Mouse (Mus musculus) cerebellum, adult 9-10 months (tissue): ENCODE measurements around the gene Dido1.

ENCODE experiments used
- DNase-seq: peaks from one replicate; pipeline ENCODE4 v3.0.0; 2022

Dido1 gene

DNA sequence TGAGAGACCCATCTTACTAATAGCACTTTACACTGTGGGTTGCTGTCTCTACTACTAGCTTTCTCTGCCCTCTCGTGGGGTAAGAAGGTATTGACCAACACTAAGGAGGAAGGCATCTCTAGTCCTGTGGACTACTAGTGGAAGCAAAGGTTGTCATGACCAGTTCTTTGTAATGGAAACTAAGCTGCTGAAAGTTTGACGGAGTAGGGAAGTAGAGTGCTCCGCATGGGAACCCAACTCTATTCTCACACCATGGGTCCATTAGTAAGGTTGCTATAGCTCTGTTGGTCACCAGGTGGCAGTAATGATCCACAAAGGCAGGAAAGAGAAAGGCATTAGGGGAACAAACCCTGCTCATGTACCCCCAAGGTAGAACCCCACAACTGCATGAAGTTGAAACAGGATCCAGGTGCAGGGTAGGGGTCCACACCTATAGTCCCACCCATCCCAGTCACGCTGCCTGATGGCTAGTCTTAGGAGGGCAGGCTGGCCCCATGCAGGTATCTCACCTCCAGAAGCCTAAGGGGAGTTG lies 31.1 kb downstream of the Dido1 start:
- peak; percentile 74 for DNase-seq

DNA sequence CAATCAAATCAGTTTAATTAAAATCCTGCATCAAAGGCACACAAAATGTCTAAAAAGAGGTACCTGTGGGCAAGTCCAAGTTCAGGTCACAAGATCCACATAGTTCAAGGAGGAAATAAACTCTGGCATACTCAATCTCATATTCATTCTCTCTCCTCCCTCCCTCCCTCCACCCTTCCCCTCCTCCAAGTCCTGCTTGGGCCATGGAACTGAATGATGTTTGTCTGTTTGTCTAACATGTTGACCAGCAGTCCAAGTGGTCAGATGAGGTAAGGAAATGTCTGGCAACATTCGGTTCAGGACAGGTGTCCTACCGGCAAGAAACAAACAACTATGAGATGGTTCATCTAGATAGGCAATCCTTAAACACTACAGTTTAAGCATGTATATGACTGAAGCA lies 33.1 kb downstream of the Dido1 start:
- no peak for DNase-seq

DNA sequence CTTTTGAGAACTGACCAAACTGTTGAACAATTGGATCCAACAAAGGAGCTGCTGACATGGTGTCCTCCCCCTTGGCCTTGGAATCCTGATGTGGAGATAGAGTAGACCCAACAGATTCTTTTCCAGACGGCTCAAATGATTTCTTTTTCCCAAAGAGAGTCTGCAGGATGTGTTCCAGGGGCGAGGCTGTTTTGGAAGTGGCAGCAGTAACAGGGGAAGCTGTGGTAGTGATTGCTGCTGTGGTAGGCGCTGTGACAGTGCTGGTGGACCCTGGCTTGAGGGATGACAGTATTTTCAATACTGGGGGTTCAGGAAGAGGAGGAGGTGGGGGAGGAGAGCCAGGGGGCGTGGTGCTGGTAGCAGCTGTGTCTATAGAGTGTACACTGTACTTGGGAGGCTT lies 47.8 kb downstream of the Dido1 start:
- DNase-seq = no peak

DNA sequence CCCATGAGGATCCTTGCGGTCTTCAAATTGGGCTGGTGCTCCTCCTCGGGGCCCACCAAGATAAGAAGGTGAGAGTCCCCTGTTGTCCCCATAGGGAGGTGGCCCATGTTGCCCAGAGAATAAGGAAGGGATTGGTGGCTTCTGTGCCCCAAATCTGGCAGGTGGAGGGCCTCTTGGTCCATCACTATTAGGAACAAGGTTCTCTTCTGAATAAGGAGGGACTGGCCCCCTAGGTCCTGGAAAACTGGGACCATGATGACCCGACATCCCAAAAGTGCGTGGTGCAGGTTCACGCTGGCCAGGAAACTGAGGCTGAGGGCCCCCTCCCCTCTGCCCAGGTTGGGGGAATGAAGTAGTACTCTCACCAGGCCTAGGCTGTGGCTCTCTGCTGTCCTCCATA lies 49.3 kb downstream of the Dido1 start:
- no peak for DNase-seq

DNA sequence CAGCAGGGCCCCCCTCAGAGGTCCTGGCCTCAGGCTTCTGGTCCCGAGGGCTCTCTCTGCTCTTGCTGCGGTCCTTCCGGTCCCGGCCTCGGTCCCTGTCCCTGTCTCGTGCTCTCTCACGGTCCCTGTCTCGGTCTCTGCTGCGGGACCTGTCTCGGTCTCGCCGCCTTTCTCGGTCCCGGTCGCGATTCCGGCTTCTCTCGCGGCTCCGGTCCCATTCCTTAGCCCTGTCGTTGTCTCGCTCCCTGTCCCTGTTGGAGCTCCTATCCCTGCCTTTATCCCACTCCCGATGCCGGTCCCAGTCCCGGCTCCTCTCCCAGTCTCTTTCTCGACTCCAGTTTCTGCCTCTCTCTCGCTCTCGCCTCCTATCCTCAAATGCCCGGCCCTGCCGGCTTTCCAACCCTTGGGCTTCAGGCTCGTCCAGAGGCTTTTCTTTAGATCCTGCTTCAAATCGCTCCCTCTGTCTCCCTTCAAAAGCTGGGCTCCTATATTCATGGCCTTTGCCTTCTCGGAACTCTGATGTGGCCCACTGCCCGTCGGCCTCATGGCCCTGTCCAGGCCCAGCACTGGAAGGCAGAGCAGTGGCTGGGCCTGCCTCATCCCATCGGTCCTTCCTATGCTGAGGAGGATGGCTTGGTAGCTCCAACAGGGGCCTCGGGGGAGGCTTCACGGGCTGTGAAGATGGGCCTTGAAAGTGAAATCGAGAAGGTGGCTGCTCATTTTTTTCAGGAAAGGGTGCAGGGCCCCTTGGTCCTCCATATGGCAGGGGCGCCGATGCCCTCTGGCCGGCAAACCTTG lies 50.2 kb downstream of the Dido1 start:
- peak; percentile 30 for DNase-seq

GRCm38 (mm10) chr2:180658381-180658780 lies 51.4 kb downstream of the Dido1 start:
- no peak for DNase-seq

DNA sequence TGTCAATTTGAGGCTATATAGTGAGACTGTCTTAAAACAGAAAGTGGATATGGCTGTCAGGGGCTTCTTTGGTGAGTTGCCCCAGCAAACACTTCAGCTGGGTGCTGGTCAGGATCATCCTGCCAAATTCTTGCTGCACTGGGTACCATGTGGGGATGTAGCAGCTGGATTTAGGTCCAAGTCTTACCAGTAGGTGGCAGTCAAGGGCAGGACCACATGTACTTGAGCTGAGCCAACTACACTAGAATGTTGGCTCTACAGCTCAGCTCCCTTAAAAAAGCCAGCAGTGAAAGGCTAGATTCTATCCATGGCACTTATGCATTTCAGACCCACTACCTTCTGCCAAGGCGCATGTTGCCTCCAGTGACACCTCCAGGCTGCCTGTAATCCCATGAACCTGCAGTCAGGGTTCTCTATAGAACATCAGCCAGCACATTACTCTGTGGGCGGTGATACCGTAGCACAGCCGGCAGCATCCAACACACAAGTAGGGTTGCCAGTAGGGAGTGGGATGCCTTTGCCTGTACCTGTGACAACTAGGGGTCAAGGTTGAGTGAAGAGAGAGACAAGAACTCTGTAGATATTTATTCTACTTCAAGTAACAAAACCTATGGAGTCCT lies 52.3 kb downstream of the Dido1 start:
- DNase-seq = peak; percentile 72

DNA sequence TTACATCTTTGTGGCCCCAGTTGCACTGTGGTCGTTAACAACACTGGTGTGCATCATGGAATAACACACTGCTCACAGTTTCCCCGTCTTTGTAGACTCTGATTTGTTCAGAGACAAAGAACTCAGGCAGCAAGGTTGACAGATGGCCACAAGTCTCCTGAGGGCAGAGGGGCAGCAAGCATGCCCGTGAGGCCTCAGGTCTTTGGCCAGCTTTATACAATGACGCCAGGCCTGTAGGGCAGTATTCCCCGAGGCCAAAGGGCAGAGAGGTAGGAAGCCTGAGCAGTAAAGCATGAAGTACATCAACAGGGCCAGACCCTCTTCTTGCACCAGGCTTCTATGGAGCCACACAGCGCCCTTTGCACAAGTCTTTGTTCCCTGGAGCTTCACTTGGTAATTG lies 54.6 kb downstream of the Dido1 start:
- DNase-seq = no peak

GRCm38 (mm10) chr2:180654666-180655065 lies 55.1 kb downstream of the Dido1 start:
- no peak for DNase-seq

- no peak for DNase-seq
Measured at GRCm38 (mm10) chr2:180646841-180647240, 63.0 kb downstream of the Dido1 start.

- DNase-seq = no peak
Measured at GRCm38 (mm10) chr2:180643626-180644025, 66.2 kb downstream of the Dido1 start.

- no peak for DNase-seq
Measured at GRCm38 (mm10) chr2:180642555-180643260, 67.1 kb downstream of the Dido1 start, which contains the start of gene Tcfl5. TSS of gene Tcfl5 (minus strand) at chr2:180642708.

DNA sequence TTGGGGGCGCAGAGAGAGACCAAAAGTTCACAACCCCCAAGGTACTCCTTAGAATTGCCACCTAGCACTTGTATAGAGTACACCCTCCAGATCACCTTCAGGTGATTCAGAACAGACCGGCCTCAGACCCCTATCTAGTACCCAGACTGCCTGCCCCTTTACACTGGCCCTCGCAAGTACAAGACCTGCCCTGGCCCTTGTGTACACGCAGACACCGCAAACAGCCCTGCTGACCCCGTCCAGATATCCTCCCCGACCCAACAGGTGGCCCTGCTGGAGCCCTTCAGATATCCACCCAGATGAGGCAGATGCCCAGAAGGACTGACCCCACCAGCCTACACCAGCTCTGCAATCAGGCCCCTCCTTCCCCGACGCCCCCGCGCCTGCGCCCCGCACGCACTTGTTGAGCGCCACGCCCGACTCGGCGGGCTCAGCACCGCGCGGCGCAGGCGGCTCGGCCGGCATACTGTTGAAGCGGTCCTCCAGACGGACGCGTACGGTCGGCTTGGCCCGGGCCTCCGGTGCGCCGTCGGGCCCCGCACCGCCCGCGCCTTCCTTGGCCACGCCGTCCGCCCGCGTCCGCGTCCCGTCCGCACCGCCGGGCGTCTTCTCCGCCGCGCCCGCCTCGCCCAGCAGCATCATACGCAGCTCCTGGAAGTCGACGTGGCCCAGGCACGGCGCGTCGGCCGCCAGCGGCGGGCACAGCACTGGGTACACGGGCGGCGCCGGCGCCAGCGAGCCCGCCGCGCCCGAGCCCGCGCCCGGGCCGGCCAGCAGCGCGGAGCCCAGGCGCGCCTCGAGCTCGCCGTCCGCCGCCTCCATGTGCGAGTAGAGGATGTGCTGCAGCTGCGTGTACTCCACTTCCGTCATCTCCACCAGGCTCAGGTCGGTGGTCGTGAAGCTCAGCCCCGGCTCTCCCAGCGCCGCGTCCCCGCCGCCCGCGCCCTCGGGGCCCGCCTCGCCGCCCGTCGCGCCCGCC lies 67.9 kb downstream of the Dido1 start:
- DNase-seq = no peak

DNA sequence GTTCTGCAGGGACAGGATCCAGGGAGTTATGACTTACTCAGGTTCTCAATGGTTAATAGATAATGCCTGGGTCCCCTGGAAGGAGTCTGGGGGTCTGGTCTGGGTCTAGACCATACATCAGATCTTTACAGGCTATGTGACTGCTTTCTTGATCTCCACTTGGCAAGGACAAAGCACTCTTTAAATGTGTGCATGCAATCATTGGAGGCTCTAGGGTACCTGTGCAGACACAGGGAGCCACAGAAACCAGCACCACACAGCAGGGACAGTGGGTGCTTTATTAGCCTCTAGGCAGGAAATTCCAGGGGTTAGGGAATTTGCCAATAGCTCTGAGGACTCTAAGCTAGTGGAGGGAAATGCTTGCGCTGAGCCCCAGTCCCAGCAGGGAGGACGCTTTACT lies 97.9 kb downstream of the Dido1 start:
- DNase-seq = no peak

DNA sequence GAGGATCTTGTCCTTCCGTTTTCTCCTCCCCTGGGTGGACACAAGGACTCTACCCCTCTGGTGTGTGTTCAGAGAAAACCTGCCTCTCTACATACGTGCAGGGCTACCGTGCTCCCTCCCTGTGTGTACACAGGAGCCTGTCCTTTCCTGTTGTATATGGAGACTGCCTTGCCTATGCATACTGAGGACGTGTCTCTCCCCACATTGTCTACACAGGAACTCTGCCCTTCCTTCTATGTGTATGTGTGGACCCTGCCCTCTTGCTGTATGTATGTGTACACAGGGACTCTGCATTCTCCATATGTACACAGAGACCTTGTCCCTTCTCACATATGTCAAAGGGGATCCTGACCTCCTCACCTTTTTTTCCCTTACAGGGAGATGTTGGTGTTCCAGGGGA lies 99.5 kb downstream of the Dido1 start:
- DNase-seq = no peak
